Mouse (Mus musculus) kidney, adult 2 months (tissue): ENCODE results near the gene Spib.

ENCODE experiments used
- CTCF ChIP-seq: fragments of 200-500 bp; conservative IDR thresholded peaks from 2 replicates; pipeline ENCODE4 v1.5.1; 2011; ENCODE audit warnings: low read depth, mild to moderate bottlenecking, control low read depth, low read length, moderate library complexity, mixed read lengths; ENCODE audit not compliant: insufficient read depth, insufficient read length
- POLR2A ChIP-seq: fragments of 200-500 bp; IDR thresholded peaks from one replicate; pipeline ENCODE4 v1.6.1; 2011; ENCODE audit warnings: low read depth, low read length, control low read depth

- TF ChIP-seq CTCF (no peak), POLR2A (no peak)
These were observed 36.8 kb downstream of the Spib start for GRCm38 (mm10) chr7:44495086-44495485.
